Mouse (Mus musculus): ENCODE measurements at regions not wholly inside any gene's neighbourhood (a gene's known extent, or its start where the extent isn't known, plus 50 kb on each side); places are given as distances from the start of the nearest gene placed in this dataset.
A peak's percentile ranks its signal among the peaks of the same experiment; 100 is the strongest.

DNA sequence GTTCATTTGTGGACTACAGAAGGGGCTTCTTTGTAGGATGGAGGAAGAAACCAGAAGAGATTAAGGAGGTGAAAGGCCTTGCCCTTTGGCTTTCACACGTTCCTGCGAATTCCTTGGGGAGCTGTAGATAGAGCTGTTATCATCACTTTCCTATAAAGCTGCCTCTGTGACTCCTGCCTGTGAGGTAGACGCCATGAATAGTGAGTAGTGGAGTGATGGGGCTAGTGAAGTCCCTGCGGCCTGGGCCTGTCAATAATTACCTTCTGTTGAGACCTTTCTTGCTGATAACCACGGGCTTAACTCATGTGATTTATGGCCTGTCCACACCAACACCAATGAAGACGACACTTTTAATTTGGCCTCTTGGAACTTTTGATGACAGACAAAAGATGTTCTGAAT, 146.0 kb upstream of the Ednra start:
- Histone ChIP-seq H3K4me3 (no peak overlapping the region), H3K27ac (replicated peaks) (no peak overlapping the region), H3K4me1 (no peaks in the 10 kb centered on the region), H3K4me2 (no peak overlapping the region), H3K9ac (no peak overlapping the region), H3K9me3 (no peaks in the 10 kb centered on the region), H3K36me3 (no peaks in the 10 kb centered on the region), H3K27me3 (replicated peaks) (no peaks in the 10 kb centered on the region)
- 12% methylated on average over 6 of the region's 6 CpGs for WGBS
- ATAC-seq (ENCODE audit: extremely low read depth, insufficient number of reproducible peaks, low FRiP score, low TSS enrichment): no peak

- H3K9me3 ChIP-seq: no peaks in the 10 kb centered on the region
- H3K36me3 ChIP-seq: no peaks in the 10 kb centered on the region
- no peaks in the 10 kb centered on the region for H3K27me3 ChIP-seq (replicated peaks)
- no peak overlapping the region for H3K9ac ChIP-seq
- no peak overlapping the region for H3K27ac ChIP-seq (replicated peaks)
- H3K4me2 ChIP-seq: no peak overlapping the region
- H3K4me3 ChIP-seq: no peak overlapping the region
- ATAC-seq (ENCODE audit: extremely low read depth, insufficient number of reproducible peaks, low FRiP score, low TSS enrichment): no peak
- no peaks in the 10 kb centered on the region for H3K4me1 ChIP-seq
- 78% methylated on average over 1 of the region's 1 CpGs for WGBS
These were observed 148.5 kb upstream of the Ednra start for GRCm38 (mm10) chr8:77872771-77873170.

GRCm38 (mm10) chr8:77919776-77920175, 195.5 kb upstream of the Ednra start:
- WGBS: 78% methylated on average over 3 of the region's 3 CpGs
- Histone ChIP-seq H3K27me3 (replicated peaks) (no peaks in the 10 kb centered on the region), H3K9ac (no peak overlapping the region), H3K4me2 (no peak overlapping the region), H3K4me3 (no peak overlapping the region), H3K27ac (replicated peaks) (no peak overlapping the region), H3K36me3 (no peaks in the 10 kb centered on the region), H3K9me3 (peaks cover 11% of the 10 kb centered on the region), H3K4me1 (no peaks in the 10 kb centered on the region)
- ATAC-seq (ENCODE audit: extremely low read depth, insufficient number of reproducible peaks, low FRiP score, low TSS enrichment): no peak

- H3K4me2 ChIP-seq: no peak overlapping the region
- no peaks in the 10 kb centered on the region for H3K36me3 ChIP-seq
- no peak for ATAC-seq (ENCODE audit: extremely low read depth, insufficient number of reproducible peaks, low FRiP score, low TSS enrichment)
- H3K4me1 ChIP-seq: no peaks in the 10 kb centered on the region
- H3K27ac ChIP-seq (replicated peaks): no peak overlapping the region
- H3K9me3 ChIP-seq: peaks cover 11% of the 10 kb centered on the region
- H3K9ac ChIP-seq: no peak overlapping the region
- WGBS: 66% methylated on average over 4 of the region's 4 CpGs
- no peak overlapping the region for H3K4me3 ChIP-seq
- H3K27me3 ChIP-seq (replicated peaks): no peaks in the 10 kb centered on the region
These were observed 197.6 kb upstream of the Ednra start for GRCm38 (mm10) chr8:77921868-77922267.

DNA sequence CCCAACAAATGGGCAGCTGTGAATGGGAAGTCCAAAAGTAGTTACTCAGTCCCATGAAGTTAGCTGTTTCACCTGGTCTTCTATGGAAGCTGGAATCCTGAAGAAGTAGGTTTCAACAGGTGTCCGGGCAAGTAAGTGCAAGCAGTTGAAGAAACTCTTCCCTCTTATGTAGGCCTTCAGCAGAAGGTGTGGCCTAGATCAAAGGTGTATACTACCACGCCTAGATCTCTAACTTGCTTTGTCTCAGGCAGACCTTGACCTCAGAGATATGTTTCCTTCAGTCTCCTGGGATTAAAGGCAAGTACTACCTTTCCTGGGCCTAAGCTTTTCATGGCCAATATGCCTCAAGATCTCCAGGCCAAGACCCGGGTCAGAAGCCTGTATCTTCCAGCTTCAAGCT, 223.4 kb upstream of the Ednra start:
- Histone ChIP-seq H3K27me3 (replicated peaks) (no peaks in the 10 kb centered on the region), H3K4me3 (no peak overlapping the region), H3K36me3 (no peaks in the 10 kb centered on the region), H3K9ac (no peak overlapping the region), H3K4me1 (no peaks in the 10 kb centered on the region), H3K9me3 (no peaks in the 10 kb centered on the region), H3K27ac (replicated peaks) (no peak overlapping the region), H3K4me2 (no peak overlapping the region)
- ATAC-seq (ENCODE audit: extremely low read depth, insufficient number of reproducible peaks, low FRiP score, low TSS enrichment): no peak
- WGBS: 85% methylated on average over 3 of the region's 3 CpGs

GRCm38 (mm10) chr8:77949640-77950039, 225.4 kb upstream of the Ednra start:
- H3K4me1 ChIP-seq: no peaks in the 10 kb centered on the region
- H3K4me2 ChIP-seq: no peak overlapping the region
- ATAC-seq (ENCODE audit: extremely low read depth, insufficient number of reproducible peaks, low FRiP score, low TSS enrichment): no peak
- no peaks in the 10 kb centered on the region for H3K27me3 ChIP-seq (replicated peaks)
- no peak overlapping the region for H3K4me3 ChIP-seq
- H3K27ac ChIP-seq (replicated peaks): no peak overlapping the region
- 70% methylated on average over 5 of the region's 5 CpGs for WGBS
- no peaks in the 10 kb centered on the region for H3K9me3 ChIP-seq
- no peaks in the 10 kb centered on the region for H3K36me3 ChIP-seq
- H3K9ac ChIP-seq: no peak overlapping the region

GRCm38 (mm10) chr8:77958814-77959372, 234.6 kb upstream of the Ednra start:
- H3K9ac ChIP-seq: no peak overlapping the region
- H3K36me3 ChIP-seq: no peaks in the 10 kb centered on the region
- peaks cover 8% of the 10 kb centered on the region; the same call in 1 of the 2 replicates for H3K4me1 ChIP-seq
- no peaks in the 10 kb centered on the region for H3K9me3 ChIP-seq
- ATAC-seq (ENCODE audit: extremely low read depth, insufficient number of reproducible peaks, low FRiP score, low TSS enrichment): no peak
- H3K4me2 ChIP-seq: no peak overlapping the region
- WGBS: 79% methylated on average over 4 of the region's 4 CpGs
- H3K27ac ChIP-seq (replicated peaks): no peak overlapping the region
- no peaks in the 10 kb centered on the region for H3K27me3 ChIP-seq (replicated peaks)
- H3K4me3 ChIP-seq: no peak overlapping the region

DNA sequence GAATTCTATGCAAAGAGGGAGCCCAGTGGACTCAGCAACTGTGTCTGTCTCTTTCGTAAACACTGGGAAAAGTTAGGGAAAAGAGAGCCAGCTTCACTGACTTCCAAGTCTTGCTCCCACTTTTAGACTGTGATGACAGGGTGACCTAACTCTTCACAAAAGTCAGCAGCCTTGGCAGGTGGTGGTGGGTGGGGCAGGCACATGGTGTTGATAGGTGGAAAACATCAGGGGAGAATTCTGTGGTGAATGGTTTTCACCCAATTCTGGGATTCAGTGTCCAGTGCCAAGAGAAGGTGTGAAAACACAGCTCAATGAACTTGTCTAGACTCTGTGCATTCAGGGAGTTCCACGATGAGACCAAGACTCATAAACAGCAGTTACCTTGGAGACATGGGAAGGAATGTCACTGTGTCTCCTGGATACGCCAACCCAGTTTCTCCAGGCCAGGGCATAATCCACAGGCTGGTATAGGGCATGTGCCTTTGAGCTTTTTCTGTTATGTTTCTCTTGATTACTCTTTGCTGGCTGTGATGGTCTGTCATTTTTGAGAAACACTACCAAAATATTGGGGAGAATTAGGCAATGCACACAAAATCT, 238.9 kb upstream of the Ednra start:
- H3K4me3 ChIP-seq: no peak overlapping the region
- H3K27ac ChIP-seq (replicated peaks): peak overlapping the region; percentile 7; the same call in 1 of the 2 replicates
- H3K4me1 ChIP-seq: peaks cover 8% of the 10 kb centered on the region; the same call in 1 of the 2 replicates
- H3K36me3 ChIP-seq: no peaks in the 10 kb centered on the region
- WGBS: 41% methylated on average over 3 of the region's 3 CpGs
- no peaks in the 10 kb centered on the region for H3K27me3 ChIP-seq (replicated peaks)
- H3K4me2 ChIP-seq: no peak overlapping the region
- no peak for ATAC-seq (ENCODE audit: extremely low read depth, insufficient number of reproducible peaks, low FRiP score, low TSS enrichment)
- H3K9ac ChIP-seq: no peak overlapping the region
- H3K9me3 ChIP-seq: no peaks in the 10 kb centered on the region

- 70% methylated on average over 8 of the region's 8 CpGs for WGBS
- no peaks in the 10 kb centered on the region for H3K36me3 ChIP-seq
- H3K9me3 ChIP-seq: peaks cover 8% of the 10 kb centered on the region; the same call in 1 of the 2 replicates
- H3K4me1 ChIP-seq: 0 out of 2 replicates have a peak, but pooled peaks cover 2% of the 10 kb centered on the region
- no peak overlapping the region for H3K4me2 ChIP-seq
- ATAC-seq (ENCODE audit: extremely low read depth, insufficient number of reproducible peaks, low FRiP score, low TSS enrichment): no peak
- no peaks in the 10 kb centered on the region for H3K27me3 ChIP-seq (replicated peaks)
- H3K4me3 ChIP-seq: no peak overlapping the region
- no peak overlapping the region for H3K27ac ChIP-seq (replicated peaks)
- H3K9ac ChIP-seq: no peak overlapping the region
These were observed 242.7 kb upstream of the Ttc29 start for GRCm38 (mm10) chr8:77970378-77970777.

GRCm38 (mm10) chr8:77973714-77974113, 239.4 kb upstream of the Ttc29 start:
- Histone ChIP-seq H3K4me2 (no peak overlapping the region), H3K4me1 (0 out of 2 replicates have a peak, but pooled peaks cover 2% of the 10 kb centered on the region), H3K27me3 (replicated peaks) (no peaks in the 10 kb centered on the region; the same call in 1 of the 2 replicates), H3K9ac (no peak overlapping the region), H3K4me3 (no peak overlapping the region), H3K27ac (replicated peaks) (no peak overlapping the region), H3K36me3 (no peaks in the 10 kb centered on the region), H3K9me3 (peaks cover 8% of the 10 kb centered on the region; the same call in 1 of the 2 replicates)
- 36% methylated on average over 4 of the region's 4 CpGs for WGBS
- no peak for ATAC-seq (ENCODE audit: extremely low read depth, insufficient number of reproducible peaks, low FRiP score, low TSS enrichment)

GRCm38 (mm10) chr8:77979106-77979505, 234.0 kb upstream of the Ttc29 start:
- H3K4me1 ChIP-seq: peaks cover 15% of the 10 kb centered on the region; the same call in 1 of the 2 replicates
- ATAC-seq (ENCODE audit: extremely low read depth, insufficient number of reproducible peaks, low FRiP score, low TSS enrichment): no peak
- peaks cover 8% of the 10 kb centered on the region; the same call in 1 of the 2 replicates for H3K9me3 ChIP-seq
- H3K27ac ChIP-seq (replicated peaks): no peak overlapping the region
- WGBS: 69% methylated on average over 2 of the region's 2 CpGs
- H3K4me3 ChIP-seq: no peak overlapping the region
- no peak overlapping the region for H3K4me2 ChIP-seq
- H3K36me3 ChIP-seq: no peaks in the 10 kb centered on the region
- no peak overlapping the region for H3K9ac ChIP-seq
- H3K27me3 ChIP-seq (replicated peaks): no peaks in the 10 kb centered on the region; the same call in 1 of the 2 replicates

DNA sequence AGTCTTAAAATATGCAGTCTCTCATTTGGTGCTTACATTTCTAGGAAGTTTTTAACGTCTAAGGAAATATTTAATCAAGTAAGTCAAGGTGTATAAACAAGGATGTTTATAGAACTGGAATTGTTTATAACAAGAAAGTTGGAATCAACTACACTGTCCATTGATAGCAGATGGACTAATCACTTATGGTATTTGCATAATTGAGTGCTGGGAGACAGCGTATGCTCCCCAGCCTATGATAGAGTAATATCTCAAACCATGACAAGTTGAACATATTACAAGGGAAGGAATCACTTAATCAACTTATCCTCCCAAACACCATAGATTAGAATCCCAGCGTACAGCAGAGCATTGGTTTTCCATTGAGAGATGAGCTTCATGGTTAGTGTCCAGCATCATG, 232.4 kb upstream of the Ttc29 start:
- H3K9me3 ChIP-seq: no peaks in the 10 kb centered on the region
- H3K4me3 ChIP-seq: no peak overlapping the region
- no peak overlapping the region for H3K9ac ChIP-seq
- no peaks in the 10 kb centered on the region for H3K36me3 ChIP-seq
- H3K4me1 ChIP-seq: peaks cover 26% of the 10 kb centered on the region
- WGBS: 72% methylated on average over 3 of the region's 3 CpGs
- no peak overlapping the region for H3K4me2 ChIP-seq
- H3K27ac ChIP-seq (replicated peaks): no peak overlapping the region
- ATAC-seq (ENCODE audit: extremely low read depth, insufficient number of reproducible peaks, low FRiP score, low TSS enrichment): no peak
- H3K27me3 ChIP-seq (replicated peaks): no peaks in the 10 kb centered on the region; the same call in 1 of the 2 replicates

Measured in heart, embryonic 13.5 days (tissue).